Mouse (Mus musculus) ES-E14 (cell line): ENCODE data around the gene Tanc1. TPM values are rescaled to one million over a fixed set of nuclear protein-coding genes. Genes with fewer than 3 reads are reported as not detected.

ENCODE experiments used
- DNase-seq: peaks from one replicate; pipeline ENCODE4 v3.0.0-alpha.2; 2013; ENCODE audit warnings: low read depth, low spot score
- H3K27ac ChIP-seq: 2 replicates; pipeline ENCODE4 v1.5.1; 2012; ENCODE audit warnings: low read depth, mild to moderate bottlenecking, low read length, moderate library complexity, mixed read lengths; ENCODE audit not compliant: poor library complexity, insufficient read depth, severe bottlenecking
- H3K36me3 ChIP-seq: 2 replicates; pipeline ENCODE4 v1.6.1; 2012; ENCODE audit warnings: mild to moderate bottlenecking, low read length, moderate library complexity, mixed read lengths; ENCODE audit not compliant: control insufficient read depth, poor library complexity, insufficient read depth, severe bottlenecking
- H3K4me1 ChIP-seq, 2 experiments: fragments of 150-350 bp in 1 of 2; sonication (generic) in 1 of 2; 2 replicates each; pipeline ENCODE4 v1.6.1; 2012; ENCODE audit warnings: low read length in 2 of 2, mild to moderate bottlenecking in 1 of 2, mixed read lengths in 1 of 2; ENCODE audit not compliant: control insufficient read depth in 2 of 2, insufficient read depth in 2 of 2, poor library complexity in 1 of 2
- H3K4me3 ChIP-seq, 2 experiments: fragments of 150-350 bp in 1 of 2; sonication (generic) in 1 of 2; 2 replicates each; pipeline ENCODE4 v1.5.1; 2012; ENCODE audit warnings: low read length in 2 of 2, low read depth in 1 of 2, mild to moderate bottlenecking in 1 of 2, mixed read lengths in 1 of 2; ENCODE audit not compliant: insufficient read depth in 1 of 2, poor library complexity in 1 of 2, severe bottlenecking in 1 of 2
- H3K9ac ChIP-seq: 2 replicates; pipeline ENCODE4 v1.6.1; 2012; ENCODE audit warnings: low read depth, mild to moderate bottlenecking, low read length, mixed read lengths; ENCODE audit not compliant: poor library complexity, insufficient read depth, severe bottlenecking
- H3K9me3 ChIP-seq: fragments of 150-350 bp; sonication (generic); 2 replicates; pipeline ENCODE4 v1.6.1; 2012; ENCODE audit warnings: low read depth, mild to moderate bottlenecking, low read length; ENCODE audit not compliant: control insufficient read depth, insufficient read depth
- CHD2 ChIP-seq: IDR thresholded peaks from 2 replicates; pipeline ENCODE4 v1.6.1; 2014; ENCODE audit warnings: mild to moderate bottlenecking, low read depth, low read length, inconsistent platforms
- HCFC1 ChIP-seq: IDR thresholded peaks from 2 replicates; pipeline ENCODE4 v1.6.1; 2012; ENCODE audit warnings: low read length, inconsistent platforms, borderline replicate concordance; ENCODE audit not compliant: insufficient read depth
- MAFK ChIP-seq: IDR thresholded peaks from 2 replicates; pipeline ENCODE4 v1.6.1; 2014; ENCODE audit warnings: mild to moderate bottlenecking, low read depth, low read length, inconsistent platforms; ENCODE audit not compliant: insufficient read depth
- ZC3H11A ChIP-seq: IDR thresholded peaks from 2 replicates; pipeline ENCODE4 v1.6.1; 2012; ENCODE audit warnings: low read depth, mild to moderate bottlenecking, inconsistent platforms, low read length, borderline replicate concordance
- ZNF384 ChIP-seq: IDR thresholded peaks from 2 replicates; pipeline ENCODE4 v1.6.1; 2012; ENCODE audit warnings: low read depth, low read length, inconsistent platforms
- in situ Hi-C, 2 experiments: fragments of 600-800 bp; cut with MboI; formaldehyde crosslinking; loops; one replicate each; pipeline ENCODE4 v1.15.1; 2025; ENCODE audit warnings: low sequenced_read_pairs in 2 of 2, inconsistent platforms in 1 of 2; ENCODE audit not compliant: unreplicated experiment in 2 of 2
- total RNA-seq: library from RNA; depleted of rRNA; stranded (reverse); fragments of 300-350 nt; gene quantifications from 2 replicates; pipeline ENCODE4 v1.2.3, GENCODE M21; 2012

Tanc1 gene
- total RNA-seq, 1 experiment: 28.2 TPM

DNA sequence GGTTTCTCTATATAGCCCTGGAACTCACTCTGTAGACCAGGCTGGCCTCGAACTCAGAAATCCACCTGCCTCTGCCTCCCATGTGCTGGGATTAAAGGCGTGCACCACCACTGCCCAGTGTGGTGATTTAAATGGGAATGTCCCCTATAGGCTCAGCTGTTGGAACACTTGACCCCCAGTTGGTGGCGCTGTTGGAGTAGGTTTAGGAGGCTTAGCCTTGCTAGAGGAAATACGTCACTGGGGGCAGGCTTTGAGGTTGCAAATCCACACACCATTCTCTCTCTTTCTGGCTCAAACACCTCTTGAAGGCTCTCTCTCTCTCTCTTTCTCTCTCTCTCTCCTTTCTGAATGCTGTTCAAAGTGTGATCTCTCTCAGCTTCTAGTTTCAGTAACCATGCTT lies 46.9 kb upstream of the Tanc1 start:
- in situ Hi-C loops: no loop called here
- no peaks in the 10 kb centered on the region for H3K9me3 ChIP-seq
- no peaks in the 10 kb centered on the region for H3K36me3 ChIP-seq
- H3K9ac ChIP-seq: no peak overlapping the region
- TF ChIP-seq HCFC1 (no peak), ZNF384 (no peak), MAFK (no peak), CHD2 (no peak), ZC3H11A (no peak)
- no peak for DNase-seq
- H3K4me1 ChIP-seq: no peaks in the 10 kb centered on the region
- no peak overlapping the region for H3K27ac ChIP-seq
- no peak overlapping the region for H3K4me3 ChIP-seq

DNA sequence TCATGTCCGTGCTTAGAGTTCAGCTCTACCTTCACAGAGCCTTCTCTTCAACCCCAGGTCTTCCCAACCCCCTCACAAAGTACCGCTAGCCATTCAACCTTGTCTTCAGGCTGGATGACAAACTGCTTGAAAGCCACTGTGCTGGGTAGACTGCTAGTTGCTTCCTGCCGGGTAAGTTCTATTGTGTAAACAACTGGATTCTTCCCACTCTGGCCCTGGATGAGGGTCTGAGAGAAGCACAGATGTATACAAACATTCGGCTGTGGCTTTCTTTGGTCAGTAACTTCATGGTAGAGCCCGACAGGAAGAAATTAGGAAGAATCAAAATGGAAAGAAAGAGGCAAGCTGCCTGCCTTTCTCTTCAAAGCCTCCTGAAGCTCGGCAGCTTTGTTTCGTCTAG lies 30.9 kb upstream of the Tanc1 start:
- Histone ChIP-seq H3K27ac (no peak overlapping the region), H3K9me3 (no peaks in the 10 kb centered on the region), H3K9ac (no peak overlapping the region), H3K4me3 (no peak overlapping the region), H3K4me1 (no peaks in the 10 kb centered on the region; a peak in 1 of 4 replicates), H3K36me3 (no peaks in the 10 kb centered on the region)
- TF ChIP-seq HCFC1: no peak
- no peak for DNase-seq
- in situ Hi-C loops: no loop called here

DNA sequence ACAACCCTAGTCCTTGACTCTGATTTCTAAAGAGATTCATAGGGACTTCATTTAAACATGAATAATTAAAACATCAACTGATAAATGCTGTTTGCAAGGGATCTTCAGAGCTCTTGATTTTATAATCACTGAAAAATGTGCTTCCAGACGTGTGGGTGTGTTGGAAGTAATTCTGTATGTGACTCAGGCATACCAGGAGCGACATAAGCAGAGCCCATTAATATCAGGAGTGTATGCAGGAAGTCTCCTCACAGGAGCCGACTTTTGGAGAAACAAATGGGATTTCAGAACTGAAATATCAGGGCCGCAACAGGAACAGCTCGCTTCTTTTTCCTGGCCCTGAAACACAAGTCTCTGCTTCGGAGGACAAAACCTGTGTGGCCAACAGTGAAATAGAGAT lies 27.9 kb upstream of the Tanc1 start:
- no peaks in the 10 kb centered on the region for H3K9me3 ChIP-seq
- in situ Hi-C loops: no loop called here
- no peak overlapping the region for H3K4me3 ChIP-seq
- DNase-seq: no peak
- H3K4me1 ChIP-seq: no peaks in the 10 kb centered on the region; a peak in 1 of 4 replicates
- no peak overlapping the region for H3K9ac ChIP-seq
- TF ChIP-seq ZNF384: no peak
- TF ChIP-seq CHD2: no peak
- TF ChIP-seq HCFC1: no peak
- TF ChIP-seq MAFK: no peak
- TF ChIP-seq ZC3H11A: no peak
- no peaks in the 10 kb centered on the region for H3K36me3 ChIP-seq
- H3K27ac ChIP-seq: no peak overlapping the region

DNA sequence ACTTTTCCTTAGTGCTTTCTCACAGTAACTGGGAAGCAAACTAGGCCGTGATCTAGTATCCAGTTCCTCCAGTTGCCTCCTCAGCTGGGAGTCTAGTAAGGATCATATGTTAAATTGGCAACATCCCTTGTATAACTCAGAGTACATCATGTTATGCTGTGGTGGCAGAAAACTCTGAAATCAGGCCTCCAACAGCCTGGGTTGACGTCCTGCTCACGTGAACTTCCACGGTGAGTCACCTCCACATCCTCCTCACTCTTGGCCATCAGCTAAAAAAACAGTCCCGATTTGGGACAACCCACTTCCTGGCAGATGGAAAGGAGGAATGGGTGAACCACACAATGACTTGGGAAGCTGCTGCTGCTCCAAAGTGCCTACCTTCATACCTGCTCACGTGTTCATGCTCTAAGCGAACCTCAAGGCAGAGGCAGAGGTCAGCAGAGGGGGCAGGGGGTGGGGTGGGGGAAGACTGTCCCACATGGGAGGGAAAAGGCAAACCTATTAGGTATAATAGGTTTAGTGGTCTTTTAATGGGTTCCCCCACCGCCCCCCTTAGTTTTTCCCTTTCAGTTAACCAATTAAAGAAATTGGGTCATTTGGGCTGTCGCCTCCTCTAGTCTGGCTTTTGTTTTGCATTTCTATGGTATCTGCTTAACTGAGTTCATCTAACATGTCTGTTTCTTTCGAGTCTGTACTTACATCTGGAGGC lies 24.3 kb upstream of the Tanc1 start:
- no peaks in the 10 kb centered on the region; a peak in 1 of 4 replicates for H3K4me1 ChIP-seq
- DNase-seq: no peak
- no peak overlapping the region for H3K4me3 ChIP-seq
- TF ChIP-seq HCFC1 (no peak), CHD2 (no peak), ZC3H11A (no peak), ZNF384 (no peak), MAFK (no peak)
- no peak overlapping the region for H3K27ac ChIP-seq
- H3K9me3 ChIP-seq: no peaks in the 10 kb centered on the region
- in situ Hi-C loops: no loop called here
- H3K36me3 ChIP-seq: no peaks in the 10 kb centered on the region
- H3K9ac ChIP-seq: no peak overlapping the region

DNA sequence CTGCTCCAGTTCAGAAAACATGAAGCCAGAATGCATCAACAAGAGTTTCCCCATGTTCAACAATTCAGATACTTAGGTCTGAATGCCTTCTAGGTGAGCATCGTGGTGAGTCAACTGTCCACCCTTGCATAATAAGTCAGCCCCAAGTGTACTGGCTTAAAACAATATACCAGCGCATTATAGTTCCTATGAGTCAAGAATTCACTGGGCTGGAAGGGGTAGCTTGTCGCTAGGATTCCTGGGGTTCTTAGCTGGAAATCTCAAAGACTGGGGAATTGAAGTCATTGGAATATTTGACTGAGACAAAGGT lies 23.8 kb upstream of the Tanc1 start:
- H3K9me3 ChIP-seq: no peaks in the 10 kb centered on the region
- no peaks in the 10 kb centered on the region for H3K36me3 ChIP-seq
- no peaks in the 10 kb centered on the region; a peak in 1 of 4 replicates for H3K4me1 ChIP-seq
- no peak overlapping the region for H3K4me3 ChIP-seq
- H3K27ac ChIP-seq: no peak overlapping the region
- in situ Hi-C loops: no loop called here
- no peak for TF ChIP-seq ZC3H11A
- TF ChIP-seq CHD2: no peak
- no peak for TF ChIP-seq ZNF384
- no peak for TF ChIP-seq HCFC1
- no peak for TF ChIP-seq MAFK
- no peak overlapping the region for H3K9ac ChIP-seq
- DNase-seq: no peak
